Mouse (Mus musculus): ENCODE measurements at regions not wholly inside any gene's neighbourhood (a gene's known extent, or its start where the extent isn't known, plus 50 kb on each side); places are given as distances from the start of the nearest gene placed in this dataset.

GRCm38 (mm10) chr13:75652966-75653365, 53.6 kb upstream of the Ell2 start:
- no peak for DNase-seq

Small RNAs in the stretch of these regions (microRNA-seq; reads per million reads assigned to microRNA genes)
- gene Mir682 (ENCODE audit: borderline replicate concordance in 2 of 2): 0 reads per million in 2 experiments
